Comparison of ENCODE assay signal across 8 mouse cellular contexts in the genomic region with DNA sequence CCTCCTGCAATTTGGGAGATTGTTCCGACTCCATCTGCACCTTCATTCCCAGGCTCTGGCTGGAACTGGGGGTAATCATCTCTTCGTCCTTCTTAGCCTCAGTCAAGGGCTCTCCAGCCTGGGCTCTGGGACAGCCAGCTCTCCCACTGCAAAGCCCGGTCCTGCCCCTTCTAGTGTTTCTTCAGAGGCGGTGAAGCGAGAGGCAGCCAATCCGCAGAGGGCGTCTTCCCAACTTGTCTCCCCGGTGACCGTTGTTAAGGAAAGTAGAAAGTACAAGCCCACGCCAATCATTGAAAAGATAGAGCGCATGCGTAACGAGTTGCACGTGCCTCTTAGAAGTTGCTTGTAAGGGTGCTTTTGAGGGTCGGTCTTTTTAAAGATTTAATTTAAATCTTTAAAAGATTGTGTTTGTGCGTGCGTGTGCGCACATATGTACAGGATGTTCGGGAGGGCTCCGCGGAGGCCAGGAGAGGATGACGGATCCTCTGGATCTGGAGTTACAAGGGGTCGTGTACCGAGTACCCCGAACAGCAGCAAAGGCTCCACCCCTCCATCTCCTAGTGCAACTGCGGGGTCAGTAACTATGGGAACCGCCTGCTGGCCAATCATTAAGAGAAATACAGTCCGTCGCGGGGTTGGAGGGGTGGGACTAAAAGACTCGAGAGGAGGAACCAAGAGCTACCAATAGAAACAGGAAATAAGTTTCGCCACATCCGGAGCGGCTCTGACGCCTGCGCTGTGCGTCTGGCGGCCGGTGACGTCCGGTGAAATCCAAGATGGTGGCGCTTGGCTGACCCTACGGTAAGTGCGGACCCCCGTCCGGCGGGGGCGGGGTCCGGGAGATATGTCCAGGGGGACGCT. TPM values are rescaled to one million over a fixed set of nuclear protein-coding genes. Genes with fewer than 3 reads are reported as not detected.
DNase-seq lines count a peak whose midpoint lies in the region; ATAC-seq lines count a peak whose summit lies in the region.

Ccdc189 (minus strand) TSS at position 585 of the 861 bp plus-strand sequence.
Rnf40 (plus strand) TSS at position 757 of the 861 bp plus-strand sequence.

- DNase-seq in T-cell, adult 2 months (ENCODE audit: low spot score) = peak; percentile 94
- DNase-seq in cerebellum, postnatal 36 days = peak; percentile 87 to 88
- peak; percentile 96 for DNase-seq in frontal cortex, postnatal 36 days (ENCODE audit: low spot score in 2 of 2)
- peak; percentile 96 for DNase-seq in left cerebral cortex, adult 11 months (ENCODE audit: low spot score)
- DNase-seq in lung, postnatal 4 days = peak; percentile 94 to 97
- DNase-seq in retina, postnatal 7 days (ENCODE audit: low read depth, low spot score) = peak; percentile 94
- peak; percentile 77 for DNase-seq in urinary bladder, adult 2 months (ENCODE audit: low spot score)

- H3K4me3 ChIP-seq in hindbrain, embryonic 15.5 days = peak within 1 kb of the TSS; percentile 84

- H3K9ac ChIP-seq in hindbrain, embryonic 15.5 days = peak within 1 kb of the TSS; percentile 81

- peak within 1 kb of the TSS; percentile 94 for H3K4me2 ChIP-seq in hindbrain, embryonic 15.5 days

- peaks cover 39% of the 10 kb centered on the region for H3K36me3 ChIP-seq in hindbrain, embryonic 15.5 days

- under 1% methylated on average over 50 of the region's 50 CpGs for WGBS in hindbrain, embryonic 15.5 days

- no peaks in the 10 kb centered on the region for H3K9me3 ChIP-seq in hindbrain, embryonic 15.5 days

- H3K4me1 ChIP-seq in hindbrain, embryonic 15.5 days (replicated peaks) = peaks cover 20% of the 10 kb centered on the region

- no peaks in the 10 kb centered on the region for H3K27me3 ChIP-seq in hindbrain, embryonic 15.5 days

- ATAC-seq in hindbrain, embryonic 15.5 days (ENCODE audit: low FRiP score, low read depth) = peak; percentile 97

- peak within 1 kb of the TSS; percentile 81 for H3K27ac ChIP-seq in hindbrain, embryonic 15.5 days (replicated peaks)

RNA-seq across cellular contexts. Expression of gene Ccdc189, which starts in this region (rescaled TPM):
- 10.1 and 12.2 TPM in 2 replicates for polyA plus RNA-seq in hindbrain, embryonic 15.5 days (2015; fragmentation: Nextera tagmentation; extraction: Ambion mirVana)
- polyA plus RNA-seq in urinary bladder, adult 2 months (2012; rRNA removed) = 7.0 and 7.4 TPM in 2 replicates

RNA-seq across cellular contexts. Expression of gene Rnf40, which starts in this region (rescaled TPM):
- polyA plus RNA-seq in hindbrain, embryonic 15.5 days (2015; fragmentation: Nextera tagmentation; extraction: Ambion mirVana) = 41.4 and 44.9 TPM in 2 replicates
- polyA plus RNA-seq in urinary bladder, adult 2 months (2012; rRNA removed) = 39.7 and 41.8 TPM in 2 replicates

Comparison
In these comparisons a context has a peak if more than half of its experiments do, and no peak if none do; other contexts are left out.
1. Peak in every context shown above with its lines: DNase-seq, ATAC-seq, H3K4me3 ChIP-seq and H3K27ac ChIP-seq.